Mouse (Mus musculus) erythroblast, adult 5-6 weeks (primary cell): ENCODE data around the gene Zic5. TPM values are rescaled to one million over a fixed set of nuclear protein-coding genes. Genes with fewer than 3 reads are reported as not detected.

Experiments
- ATAC-seq: replicated peaks from 2 replicates; pipeline ENCODE4 v1.8.0; 2016; ENCODE audit warnings: moderate number of reproducible peaks, mild to moderate bottlenecking, moderate TSS enrichment, inconsistent platforms; ENCODE audit not compliant: poor library complexity, low FRiP score, severe bottlenecking
- total RNA-seq, 2 experiments: library from RNA; stranded (forward) in 1 of 2; stranded (reverse) in 1 of 2; fragments of 150-400 nt in 1 of 2; fragments of 200-764, 138-1000 nt in 1 of 2; gene quantifications; 2 replicates each; pipeline versions ENCODE4 v1.2.3 to v1.2.4; 2015 to 2017; ENCODE audit warnings: low replicate concordance in 2 of 2

The Zic5 gene
- total RNA-seq, 2 experiments from 2014 or later, result not detected

DNA sequence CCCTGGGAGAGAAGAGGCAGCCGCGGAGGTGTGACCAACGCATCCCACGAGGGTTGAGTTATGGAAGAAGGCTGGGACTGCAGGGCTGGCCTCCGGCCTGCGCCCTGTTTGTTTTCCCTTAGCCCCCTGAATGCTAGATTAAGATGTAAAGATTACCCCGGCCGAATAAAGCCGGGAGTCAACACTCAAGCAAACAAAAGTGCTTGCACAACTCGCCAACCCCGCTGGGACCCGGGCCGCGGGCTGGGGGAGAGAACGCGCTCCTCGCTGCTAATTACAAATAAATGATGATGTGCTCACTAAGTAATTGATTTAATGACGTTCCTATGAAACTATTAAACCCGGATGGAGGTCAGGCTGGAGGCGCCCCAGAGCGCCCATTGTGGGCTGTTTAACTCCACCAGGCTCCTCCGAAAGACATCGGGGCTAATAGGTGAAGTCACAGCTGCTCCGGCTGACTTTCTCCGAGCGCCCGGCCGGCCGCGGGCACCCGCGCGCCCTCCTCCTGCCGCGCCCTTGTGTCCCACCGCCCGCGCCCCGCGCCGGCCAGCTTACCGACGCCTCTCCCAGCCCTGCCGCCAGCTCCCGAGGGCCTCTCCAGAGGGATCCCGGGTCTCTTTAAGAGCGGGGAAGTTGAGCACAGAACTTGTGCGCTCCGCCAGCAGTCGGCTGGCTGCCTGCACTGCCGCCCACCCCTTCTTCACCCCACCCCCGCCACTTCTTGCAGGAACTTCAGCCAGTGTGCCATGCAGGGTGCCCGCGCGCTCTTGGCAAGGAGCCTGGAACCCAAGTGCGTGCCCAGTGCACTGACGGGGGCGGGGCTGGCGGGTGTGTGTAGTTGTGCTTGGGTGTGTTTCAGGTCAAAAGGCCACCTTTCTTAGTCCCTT is 14.7 kb downstream of the Zic5 start, which contains the start of gene Gm5089:
Gene Gm5089, minus strand, starts transcription at position 620 of the 887 bp plus-strand sequence.
- ATAC-seq, result no peak

DNA sequence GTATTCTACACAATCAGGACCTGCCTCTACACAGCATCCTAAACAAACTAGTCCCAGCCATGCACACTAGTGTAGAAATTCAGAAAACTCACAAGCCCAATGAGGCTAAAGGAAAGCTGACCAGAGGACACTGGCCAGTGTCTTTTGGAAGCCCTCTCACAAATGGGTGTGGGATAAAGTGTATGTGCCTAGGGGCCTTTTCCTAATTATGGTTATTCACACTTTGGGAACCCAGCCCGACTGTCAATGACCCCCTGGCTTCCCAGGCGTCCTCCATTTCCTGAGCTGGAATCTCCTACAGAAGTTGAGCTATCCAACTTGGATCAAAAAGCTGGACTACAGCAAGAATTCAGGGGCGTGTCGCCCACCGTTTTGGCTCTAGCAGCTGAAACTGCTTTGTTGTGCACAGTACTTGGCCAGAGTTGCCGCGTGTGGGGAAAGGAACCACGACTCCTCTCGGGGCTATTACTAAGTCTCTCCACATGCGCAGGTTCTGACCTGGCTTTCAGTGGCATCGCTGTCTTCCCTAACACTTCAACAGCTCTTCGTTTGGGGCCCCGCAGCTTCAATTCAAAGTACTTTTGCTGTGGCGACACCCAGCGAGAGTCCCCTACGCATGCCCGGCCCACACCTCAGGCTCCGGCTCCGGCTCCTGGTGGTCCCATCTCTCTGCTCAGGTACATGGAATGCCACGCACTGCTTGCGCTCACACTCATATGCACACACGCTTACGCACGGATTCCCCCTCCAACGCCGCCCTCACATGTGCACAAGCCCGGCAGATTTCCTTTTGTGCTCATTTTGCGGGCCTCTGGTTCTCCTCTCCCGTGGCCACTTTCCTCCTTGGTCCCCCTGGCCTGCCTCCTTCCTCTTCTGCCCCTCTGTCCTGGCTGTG is 15.6 kb downstream of the Zic5 start:
- ATAC-seq, result no peak

DNA sequence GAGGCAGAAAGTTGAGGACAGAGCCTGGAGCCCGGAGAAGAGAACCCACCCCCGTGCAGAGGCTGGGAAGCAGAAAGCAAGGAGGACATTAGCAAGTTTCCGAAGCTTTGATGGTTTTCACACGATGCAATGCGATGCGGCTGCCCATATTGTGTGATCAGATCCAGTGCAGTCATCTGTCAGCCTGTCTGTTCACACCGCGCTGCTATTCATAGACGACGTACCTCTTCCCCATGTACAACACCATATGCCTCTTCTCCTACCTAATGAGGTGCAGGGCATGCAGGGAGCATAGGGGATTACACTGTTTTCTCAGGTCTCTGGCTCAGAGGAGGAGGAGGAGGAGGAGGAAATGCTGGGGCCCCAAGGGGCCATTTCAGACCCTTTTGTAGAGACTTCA is 28.6 kb downstream of the Zic5 start:
- no peak for ATAC-seq

DNA sequence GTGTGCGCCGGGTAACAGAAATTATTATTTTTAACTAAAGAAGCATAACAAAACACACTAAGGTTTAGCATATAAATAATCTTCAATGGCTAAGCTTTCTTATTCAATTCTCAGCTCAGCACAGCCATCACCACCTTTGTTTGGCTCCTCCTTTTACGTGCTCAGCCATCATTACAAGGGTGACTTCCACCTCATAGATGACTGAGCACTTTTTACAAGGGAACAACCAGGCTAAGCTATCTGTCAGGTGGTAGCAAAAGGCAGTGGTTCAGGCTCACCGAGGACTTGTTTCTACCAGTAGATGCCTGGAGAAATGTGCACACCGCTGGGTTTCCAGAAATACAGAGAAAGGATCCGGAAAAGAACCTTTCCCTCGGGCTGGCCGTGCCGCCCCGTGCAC is 31.4 kb downstream of the Zic5 start:
- no peak for ATAC-seq

DNA sequence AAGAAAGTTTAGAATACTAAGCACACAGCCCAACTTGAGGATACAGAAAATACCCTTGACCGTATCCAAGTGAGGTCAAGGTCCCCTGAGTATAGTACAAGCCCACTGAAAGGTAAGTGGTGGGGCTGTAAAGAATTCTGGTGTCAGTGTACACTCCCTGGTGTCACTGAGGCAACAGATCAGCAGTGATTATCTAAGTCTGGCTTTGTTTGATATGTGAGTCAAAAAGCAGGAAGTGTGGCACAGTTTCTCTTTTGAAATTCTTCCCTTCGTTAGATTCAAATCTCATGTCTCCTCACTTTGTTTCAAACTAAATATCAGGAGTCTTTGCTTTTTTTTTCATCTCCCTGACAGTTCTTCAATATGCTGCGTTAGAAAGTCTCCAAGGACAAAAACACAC is 32.9 kb downstream of the Zic5 start:
- no peak for ATAC-seq

DNA sequence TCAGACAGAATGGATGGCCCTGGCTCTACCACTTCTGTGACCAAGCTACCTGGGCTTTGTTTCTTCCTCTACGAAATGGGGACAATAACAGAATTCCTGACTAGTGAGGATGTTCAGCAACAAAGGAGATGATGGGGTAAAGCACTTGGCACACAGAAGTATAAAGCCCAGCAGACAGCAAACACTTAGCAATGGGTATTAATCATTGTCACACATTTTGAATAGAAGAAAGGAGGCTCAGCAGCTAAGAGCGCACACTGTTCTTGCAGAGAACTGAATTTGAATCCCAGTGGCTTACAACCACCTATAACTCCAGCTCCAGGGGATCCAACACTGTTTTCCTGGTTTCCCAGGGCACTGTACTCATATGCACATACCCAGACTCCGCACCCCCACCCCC is 37.8 kb downstream of the Zic5 start:
- ATAC-seq, result no peak

DNA sequence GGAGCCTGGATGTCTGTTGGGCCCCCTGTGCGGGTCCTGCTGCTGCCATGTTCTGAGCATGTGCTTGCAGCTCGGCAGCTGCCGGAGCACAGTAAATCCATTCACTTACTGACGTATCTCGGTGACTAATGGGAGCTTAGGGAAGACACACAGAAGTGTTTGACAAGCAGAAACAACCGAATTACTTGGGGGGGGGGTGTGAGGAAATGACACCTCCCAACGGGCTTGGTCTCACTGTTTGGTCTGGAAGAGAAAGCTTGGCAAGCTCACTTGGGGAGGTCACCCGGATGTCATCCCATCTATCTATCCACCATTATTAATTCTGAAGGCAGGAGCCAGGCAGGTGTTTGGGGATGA is 38.3 kb downstream of the Zic5 start:
- no peak for ATAC-seq

DNA sequence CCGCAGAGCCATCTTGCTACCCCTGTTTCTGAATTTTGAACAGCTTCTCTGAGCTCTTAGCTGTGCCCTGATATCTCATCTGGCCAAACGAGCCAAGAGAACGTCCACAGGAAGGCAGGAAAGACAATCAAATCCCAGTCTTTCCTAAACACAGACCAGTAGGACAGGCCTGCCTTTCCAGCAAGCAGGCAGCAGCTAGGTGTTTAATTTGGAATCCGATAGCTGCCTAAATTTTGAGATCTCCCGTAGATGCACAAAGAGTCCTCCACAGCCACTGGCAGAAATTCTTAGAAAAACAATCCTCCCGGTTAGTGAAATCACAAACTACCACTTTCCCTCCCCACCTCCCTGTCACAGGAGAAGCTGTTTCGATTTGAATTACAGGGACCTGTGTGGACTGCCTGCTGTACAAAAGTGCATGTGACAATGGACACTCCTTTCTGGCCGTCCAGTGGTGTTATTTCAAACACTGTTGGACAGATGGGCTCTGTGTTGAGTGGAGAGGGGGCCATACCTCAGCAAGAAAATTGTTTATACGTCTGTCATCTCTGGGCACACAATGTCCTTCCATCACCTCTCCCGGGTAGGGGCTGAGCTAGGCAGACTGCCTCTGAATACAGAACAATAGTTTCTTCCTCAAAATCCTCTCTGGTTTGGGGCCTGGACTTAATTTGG is 38.8 kb downstream of the Zic5 start:
- no peak for ATAC-seq

DNA sequence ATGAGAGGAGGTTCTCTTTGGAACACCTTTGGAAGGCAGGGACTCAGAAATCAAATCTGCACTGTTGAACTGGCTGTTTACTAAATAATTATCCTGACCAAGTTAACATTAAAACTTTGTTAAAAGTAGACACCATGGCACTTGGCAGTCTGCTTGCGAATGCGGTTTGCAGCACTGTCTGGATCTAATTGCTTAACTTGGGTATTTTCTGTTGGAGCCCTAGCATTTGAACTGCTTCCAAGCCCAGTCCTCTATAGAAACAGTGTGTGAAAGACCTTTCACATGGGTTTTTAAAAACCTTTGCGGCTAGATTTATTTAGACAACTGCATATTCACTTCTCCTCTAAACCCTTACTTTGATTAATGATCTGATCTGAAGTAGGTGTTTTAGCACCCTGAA is 41.0 kb downstream of the Zic5 start:
- ATAC-seq, result no peak

DNA sequence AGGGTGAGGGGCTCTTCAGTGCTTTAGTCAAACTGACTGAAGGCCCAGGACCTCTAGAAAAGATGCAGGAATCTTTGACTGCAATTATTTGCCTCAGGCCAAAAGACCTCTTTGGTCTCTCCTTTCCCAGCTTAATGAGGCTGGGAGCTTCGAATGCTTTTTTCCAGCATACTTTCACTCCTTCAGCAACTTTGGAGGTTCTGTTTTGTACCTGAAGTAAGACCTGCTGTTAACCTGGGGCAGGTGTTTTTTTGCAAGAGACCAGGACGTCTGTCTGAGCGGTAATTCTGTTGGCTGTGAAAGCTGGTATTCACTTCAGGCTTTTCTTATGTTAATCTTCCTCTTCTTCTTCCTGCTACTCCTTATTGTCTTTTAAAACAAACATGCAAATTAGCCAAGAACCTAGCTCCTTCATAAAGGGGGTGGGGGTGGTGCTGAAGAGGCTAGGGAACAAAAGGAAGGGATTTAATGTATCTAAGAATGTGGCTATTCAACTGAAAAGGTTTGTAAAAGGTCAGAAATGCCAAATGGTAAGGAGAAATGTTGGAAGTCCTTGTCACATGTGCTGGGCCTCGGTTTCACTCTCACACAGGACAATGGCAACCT is 49.2 kb downstream of the Zic5 start:
- no peak for ATAC-seq

DNA sequence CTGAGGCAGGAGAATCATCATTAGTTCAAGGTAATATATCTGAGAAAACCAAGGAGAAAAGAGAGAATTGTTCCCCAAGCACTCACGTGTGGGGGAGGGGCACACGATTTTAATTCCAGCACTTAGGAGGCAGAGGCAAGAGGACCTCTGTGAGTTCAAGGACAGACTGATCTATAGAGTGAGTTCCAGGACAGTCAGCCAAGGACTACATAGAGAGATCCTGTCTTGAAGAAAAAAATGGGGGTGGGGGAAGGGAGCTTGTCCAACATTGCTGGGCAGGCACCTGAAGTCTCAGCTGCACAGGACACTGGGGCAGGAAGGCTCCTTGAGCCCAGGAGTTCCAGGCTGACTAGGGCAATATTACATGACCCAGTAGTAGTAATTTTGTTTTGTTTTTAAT is 50.7 kb downstream of the Zic5 start:
- no peak for ATAC-seq

DNA sequence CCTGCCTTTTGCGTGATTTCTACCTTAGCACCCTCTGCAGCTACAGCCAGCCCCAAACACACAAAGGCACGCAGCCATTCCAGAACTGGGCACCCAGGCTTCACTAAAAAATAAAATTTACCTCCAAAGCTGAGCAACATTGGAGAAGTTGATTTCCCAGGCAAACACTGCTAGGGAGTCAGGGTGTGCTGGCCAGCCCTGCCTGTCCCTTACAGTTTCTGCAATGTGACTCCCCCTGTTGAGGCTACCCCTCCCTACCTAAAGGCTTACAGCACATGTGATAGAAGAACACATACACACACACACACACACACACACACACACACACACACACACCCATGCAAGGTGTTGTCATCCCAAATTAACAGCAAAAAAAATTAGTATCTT is 51.9 kb downstream of the Zic5 start:
- ATAC-seq, result no peak

DNA sequence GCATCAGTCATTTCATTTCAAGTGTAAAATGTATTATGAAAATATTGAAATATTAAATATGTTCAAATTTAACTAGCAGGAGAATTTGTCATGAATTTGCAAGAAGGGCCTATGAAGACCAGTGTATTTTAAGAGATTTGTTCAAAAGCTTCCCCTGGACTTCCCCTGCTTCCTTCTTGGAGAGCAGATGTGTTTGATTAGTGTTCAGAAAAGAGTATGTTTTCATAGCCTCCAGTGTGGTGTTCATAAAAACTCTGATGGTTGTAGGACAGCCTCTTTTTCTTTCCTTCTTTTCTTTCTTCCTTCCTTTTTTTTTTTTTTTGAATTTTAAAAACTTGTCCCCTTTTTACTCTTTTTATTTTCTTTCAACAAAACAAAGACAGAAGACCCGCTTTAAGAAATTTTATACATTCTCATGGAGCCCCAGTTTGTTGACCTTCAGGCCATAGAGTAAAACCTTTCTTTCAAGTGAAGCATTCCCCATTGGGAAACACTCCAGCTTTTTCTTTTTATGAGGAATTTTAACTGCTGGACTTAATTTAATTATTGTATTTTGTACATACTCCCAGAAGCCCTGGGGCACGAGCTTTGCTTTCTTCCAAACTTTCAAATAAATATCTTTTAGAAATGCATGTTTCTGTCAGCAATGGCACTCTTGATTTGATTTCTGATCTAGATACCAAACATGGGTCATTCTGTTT is 52.5 kb downstream of the Zic5 start:
- ATAC-seq, result no peak

Other genes with a start within 250 kb of the Zic5 start
- not detected in 2 replicates for gene Gm5089, start 14.6 kb downstream of the Zic5 start, total RNA-seq (2015; ENCODE audit: low replicate concordance)
- not detected in 2 replicates for gene Gm5089, start 14.6 kb downstream of the Zic5 start, total RNA-seq (2017; ENCODE audit: low replicate concordance)
- gene Zic2, start 9.8 kb upstream of the Zic5 start, total RNA-seq (2015; ENCODE audit: low replicate concordance), result not detected in 2 replicates
- not detected in 2 replicates for gene Zic2, start 9.8 kb upstream of the Zic5 start, total RNA-seq (2017; ENCODE audit: low replicate concordance)
- not detected in 2 replicates for gene Gm10837, start 24.9 kb upstream of the Zic5 start, total RNA-seq (2015; ENCODE audit: low replicate concordance)
- not detected in 2 replicates for gene Gm10837, start 24.9 kb upstream of the Zic5 start, total RNA-seq (2017; ENCODE audit: low replicate concordance)
- 0.96 and 22.2 TPM in 2 replicates for gene Pcca, start 68.6 kb upstream of the Zic5 start, total RNA-seq (2015; ENCODE audit: low replicate concordance)
- 8.4 and 9.8 TPM in 2 replicates for gene Pcca, start 68.6 kb upstream of the Zic5 start, total RNA-seq (2017; ENCODE audit: low replicate concordance)